Mouse (Mus musculus): ENCODE measurements around the gene Pom121l2.

GRCm38 (mm10) chr13:21943644-21944043 lies 37.4 kb upstream of the Pom121l2 start:
- TF ChIP-seq EP300 (optimal IDR thresholded peaks at IDR 0.05) (no peak), CTCF (IDR thresholded peaks at IDR 0.05; ENCODE audit: low read depth) (no peak)

Measured in stomach, postnatal 0 days (tissue).